Mouse (Mus musculus) lung, postnatal 25 days (tissue): ENCODE results near the gene Pcdh20.

Experiments
- DNase-seq: peaks from one replicate; pipeline ENCODE4 v3.0.0; 2022; ENCODE audit warnings: low spot score

The Pcdh20 gene

GRCm38 (mm10) chr14:88470495-88471434, at the start of gene Pcdh20:
TSS of gene Pcdh20 (minus strand) at chr14:88471396.
- no peak for DNase-seq

- DNase-seq, result no peak
Measured at GRCm38 (mm10) chr14:88479909-88480308, 8.7 kb upstream of the Pcdh20 start.

GRCm38 (mm10) chr14:88469956-88470355, 1.2 kb downstream of the Pcdh20 start:
- no peak for DNase-seq

GRCm38 (mm10) chr14:88469361-88469760, 1.8 kb downstream of the Pcdh20 start:
- DNase-seq, result no peak

- peak; percentile 3 for DNase-seq
Measured at GRCm38 (mm10) chr14:88466416-88466815, 4.8 kb downstream of the Pcdh20 start.

GRCm38 (mm10) chr14:88464356-88464755, 6.8 kb downstream of the Pcdh20 start:
- no peak for DNase-seq

- DNase-seq, result no peak
Measured at GRCm38 (mm10) chr14:88463357-88463756, 7.8 kb downstream of the Pcdh20 start.

GRCm38 (mm10) chr14:88462944-88463343, 8.3 kb downstream of the Pcdh20 start:
- DNase-seq, result no peak

GRCm38 (mm10) chr14:88460705-88461104, 10.5 kb downstream of the Pcdh20 start:
- DNase-seq, result no peak

GRCm38 (mm10) chr14:88443304-88443703, 27.9 kb downstream of the Pcdh20 start:
- DNase-seq, result no peak

GRCm38 (mm10) chr14:88429393-88429792, 41.8 kb downstream of the Pcdh20 start:
- DNase-seq, result no peak

- DNase-seq, result no peak
Measured at GRCm38 (mm10) chr14:88427370-88427769, 43.8 kb downstream of the Pcdh20 start.
